Mouse (Mus musculus) mesoderm, embryonic 11.5 days (tissue): Measurements from ENCODE around the gene Trim47.

Experiments
- DNase-seq: peaks from one replicate; pipeline ENCODE4 v3.0.0-alpha.2; 2012; ENCODE audit warnings: low read depth, low spot score

Trim47 gene

DNA sequence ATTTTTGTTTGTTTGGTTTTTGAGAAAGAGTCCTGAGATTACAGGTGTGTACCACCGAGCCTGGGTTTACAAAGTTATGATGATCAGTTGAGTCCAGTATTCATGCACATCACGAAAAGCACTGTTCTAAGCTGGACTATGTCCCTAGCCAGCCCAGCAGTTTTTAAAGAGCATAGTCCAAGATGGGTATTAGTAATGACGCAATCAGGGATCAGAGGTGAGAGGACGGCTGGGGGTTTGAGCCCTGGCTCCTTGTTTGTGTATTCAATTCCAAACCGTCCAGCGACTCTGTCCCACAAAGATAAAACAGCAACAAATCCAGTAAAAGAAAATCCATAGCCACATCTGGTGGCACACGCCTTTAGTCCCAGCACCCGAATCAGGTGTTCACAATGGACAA is 38.8 kb downstream of the Trim47 start:
- DNase-seq: no peak

DNA sequence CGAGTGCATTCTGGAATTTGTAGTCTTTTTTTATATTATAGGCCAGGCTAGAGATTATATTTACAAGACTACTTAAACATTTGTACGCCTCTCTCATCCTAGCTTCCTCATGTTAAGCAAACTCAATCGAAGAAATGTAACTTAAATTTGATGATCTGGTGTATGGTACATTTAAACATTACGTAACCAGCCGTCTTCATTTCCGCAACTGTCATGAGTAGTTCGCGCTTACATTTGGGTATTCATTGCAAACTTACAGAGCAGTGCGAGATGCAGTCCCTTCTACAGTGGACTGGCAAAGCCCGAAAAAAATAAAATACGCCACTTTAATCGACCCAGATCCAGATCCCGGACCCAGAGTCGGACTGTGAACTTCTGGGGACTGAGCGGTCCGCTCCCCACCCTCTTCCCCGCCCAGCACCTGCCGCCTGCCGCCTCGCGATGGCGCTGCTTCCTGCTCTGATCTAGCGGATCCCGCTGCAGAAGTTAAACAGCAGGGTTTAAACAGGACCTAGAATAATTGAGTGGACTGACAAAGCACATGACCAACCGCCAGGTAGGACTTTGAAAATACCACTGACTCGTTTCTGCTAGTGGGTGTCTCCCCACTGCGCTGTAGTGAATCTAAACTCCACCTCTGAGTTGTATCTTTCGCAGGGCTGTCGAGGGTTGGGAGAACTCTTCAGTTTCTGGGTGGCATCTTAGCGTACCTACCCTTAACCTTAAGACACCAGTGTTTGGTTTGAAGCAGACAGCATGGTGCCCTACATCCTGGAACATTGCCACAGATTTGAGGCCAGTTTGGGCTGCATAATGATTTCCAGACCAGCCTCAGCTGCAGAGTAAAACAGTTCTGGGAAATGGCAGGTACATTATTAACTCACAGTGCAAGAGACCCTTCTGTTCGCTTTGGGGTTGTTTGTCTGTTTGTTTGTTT is 39.5 kb downstream of the Trim47 start:
- DNase-seq: peak; percentile 89

DNA sequence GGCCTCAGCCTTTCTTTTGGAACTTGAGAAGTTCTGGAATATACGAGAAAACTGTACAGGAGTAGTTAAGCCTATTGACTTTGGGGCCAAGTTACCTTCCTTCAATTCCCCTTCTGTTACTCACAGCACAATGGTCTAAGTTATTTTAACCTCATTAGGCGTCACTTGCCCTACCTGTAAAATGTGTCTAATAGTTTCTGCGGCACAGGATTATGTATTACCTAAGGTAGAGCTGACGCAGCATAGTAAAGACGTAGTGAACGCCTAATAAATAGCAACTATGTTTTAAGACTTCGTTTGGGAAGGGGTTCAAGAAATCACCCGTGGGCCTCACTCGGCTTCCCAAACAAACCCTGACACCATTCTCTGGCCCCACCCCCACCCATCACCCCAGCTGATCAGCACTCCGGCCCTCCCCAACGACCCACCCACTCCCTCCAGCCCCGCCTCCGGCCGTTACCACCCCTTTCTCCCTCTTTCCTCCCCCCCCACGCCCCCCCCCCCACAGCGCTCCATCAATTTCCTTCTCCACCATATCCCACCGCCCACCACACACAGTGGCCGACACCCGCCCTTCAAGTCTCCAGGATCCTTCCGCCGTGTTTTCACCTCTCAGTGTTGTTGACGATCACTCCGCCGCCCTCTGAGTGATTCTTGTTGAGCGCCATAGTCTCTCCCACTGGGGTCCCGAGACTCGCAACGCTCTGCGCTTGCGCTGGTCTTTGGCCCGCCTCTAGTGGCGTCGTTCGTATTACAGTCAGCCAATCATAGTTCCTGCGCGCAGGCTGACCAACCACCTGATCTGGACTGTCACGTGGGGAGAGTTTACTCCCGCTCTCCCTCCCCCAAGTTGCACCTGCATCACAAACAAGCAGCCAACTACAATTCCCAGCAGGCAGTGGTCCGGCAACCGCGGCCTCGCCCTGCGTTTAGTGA is 40.5 kb downstream of the Trim47 start, which contains the start of gene Wbp2:
Wbp2 (minus strand) TSS at position 738 of the 936 bp plus-strand sequence.
- peak; percentile 100 for DNase-seq

DNA sequence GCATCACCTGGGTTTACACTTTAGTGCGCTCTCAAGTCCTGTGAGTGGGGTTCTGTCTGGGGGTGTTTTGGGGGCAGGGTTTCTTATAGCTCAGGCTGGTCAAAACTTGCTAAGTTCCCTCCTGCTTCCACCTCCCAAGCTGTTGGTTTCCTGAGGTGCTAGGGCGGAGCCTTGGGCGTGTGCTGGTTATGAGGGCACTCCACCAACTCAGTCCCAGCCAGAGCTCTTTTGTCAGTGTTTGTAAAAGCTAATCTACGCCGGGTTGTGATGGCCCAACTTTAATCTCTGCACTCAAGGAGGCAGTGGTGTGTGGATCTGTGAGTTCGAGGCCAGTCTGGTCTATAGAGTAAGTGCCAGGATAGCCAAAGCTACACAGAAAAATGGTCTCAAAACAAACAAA is 42.8 kb downstream of the Trim47 start:
- DNase-seq: no peak

DNA sequence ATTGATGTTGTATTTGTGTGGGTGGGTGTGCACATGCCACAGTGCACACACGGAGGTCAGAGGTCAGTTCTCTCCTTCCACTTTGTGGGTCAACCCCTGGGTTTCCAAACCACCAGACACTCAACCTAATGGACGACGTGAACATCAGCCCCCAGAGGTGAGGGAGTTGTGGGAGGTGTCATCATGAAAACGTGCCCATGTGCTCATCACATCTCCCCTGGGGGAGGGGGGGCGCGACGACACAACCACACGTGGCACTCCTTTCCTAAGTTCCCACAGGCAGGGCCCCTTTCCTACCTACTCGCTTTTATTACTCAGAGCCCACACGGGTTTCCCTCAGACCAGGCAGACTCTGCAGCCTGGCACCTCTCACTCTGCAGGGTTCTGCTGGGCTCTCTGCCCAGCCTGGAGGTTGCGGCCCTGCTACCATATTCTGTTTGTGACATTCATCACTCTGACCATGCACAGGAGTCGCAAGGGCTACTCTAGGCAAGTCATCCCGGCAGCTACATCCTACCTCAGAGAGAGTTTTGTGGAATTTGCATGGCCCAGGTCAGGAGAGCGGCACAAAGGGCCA is 43.8 kb downstream of the Trim47 start:
- DNase-seq: no peak

DNA sequence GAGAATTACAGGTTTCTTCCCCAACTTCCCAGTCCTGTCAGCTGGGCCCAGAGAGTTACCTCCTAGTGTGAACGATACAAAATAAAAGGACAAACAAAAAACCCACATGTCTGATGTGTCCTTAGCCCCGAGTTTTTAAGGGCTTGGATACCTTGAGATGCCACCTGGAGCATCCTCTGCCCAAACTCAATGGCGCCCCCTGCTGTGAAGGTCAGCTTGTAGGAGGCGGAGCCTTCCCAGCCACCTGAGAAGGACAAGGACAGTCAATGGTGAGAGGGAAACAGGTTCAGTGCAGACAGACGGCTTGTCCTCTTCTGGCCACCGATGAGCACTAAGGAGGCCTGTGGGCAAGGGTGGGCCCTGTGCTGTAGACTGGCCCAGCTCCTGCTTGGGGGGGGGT is 45.9 kb downstream of the Trim47 start:
- no peak for DNase-seq

DNA sequence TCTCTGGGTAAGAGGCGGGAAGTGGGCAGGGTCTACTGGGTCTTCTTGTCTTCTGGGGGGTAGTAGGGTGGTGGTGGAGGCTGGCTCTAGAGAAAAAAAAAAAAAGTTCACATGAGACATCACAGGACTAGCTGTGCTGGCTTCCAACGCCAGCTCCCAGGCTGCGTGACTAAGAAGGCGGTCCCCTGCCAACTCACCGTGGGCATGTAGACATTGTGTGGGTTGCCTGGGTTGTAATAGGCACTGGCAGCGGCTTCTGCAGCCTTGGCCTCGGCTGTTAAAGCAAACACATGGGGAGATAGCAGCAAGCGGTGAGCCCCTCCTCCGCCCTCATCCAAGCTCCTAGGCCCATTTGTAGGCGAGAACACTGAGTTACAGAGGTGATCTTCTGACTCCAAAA is 47.5 kb downstream of the Trim47 start:
- DNase-seq: no peak

DNA sequence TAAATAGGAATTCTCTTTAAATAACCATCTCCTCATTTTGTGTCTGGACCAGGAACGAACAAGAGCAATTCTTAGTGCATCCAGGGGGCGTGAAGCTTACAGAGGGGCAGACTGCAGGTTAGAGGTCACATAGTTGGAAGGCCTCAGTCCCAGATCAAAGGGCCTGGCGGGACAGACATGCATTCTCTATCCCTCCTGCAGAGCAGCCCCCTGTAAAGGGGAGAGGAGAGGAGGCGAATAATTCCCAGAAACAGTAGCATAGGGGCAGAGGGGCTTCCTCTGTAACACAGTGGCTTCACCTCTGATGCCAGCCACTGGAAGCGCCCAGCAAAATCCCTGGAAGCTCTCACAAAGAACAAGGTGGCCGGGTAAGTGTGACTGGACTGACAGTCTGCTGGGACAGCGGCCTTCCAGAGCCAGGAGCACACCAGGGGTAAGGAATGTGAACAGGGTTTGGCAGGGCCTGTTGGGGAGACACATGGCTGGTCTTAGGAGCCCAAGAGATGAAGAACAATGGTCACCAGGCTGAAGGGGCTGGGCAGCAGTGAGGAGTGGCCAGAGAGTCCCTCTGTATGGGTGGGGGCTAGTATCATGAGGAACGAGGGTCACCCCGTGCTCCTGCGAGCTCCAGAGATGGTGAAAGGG is 48.2 kb downstream of the Trim47 start:
- DNase-seq: peak; percentile 68

DNA sequence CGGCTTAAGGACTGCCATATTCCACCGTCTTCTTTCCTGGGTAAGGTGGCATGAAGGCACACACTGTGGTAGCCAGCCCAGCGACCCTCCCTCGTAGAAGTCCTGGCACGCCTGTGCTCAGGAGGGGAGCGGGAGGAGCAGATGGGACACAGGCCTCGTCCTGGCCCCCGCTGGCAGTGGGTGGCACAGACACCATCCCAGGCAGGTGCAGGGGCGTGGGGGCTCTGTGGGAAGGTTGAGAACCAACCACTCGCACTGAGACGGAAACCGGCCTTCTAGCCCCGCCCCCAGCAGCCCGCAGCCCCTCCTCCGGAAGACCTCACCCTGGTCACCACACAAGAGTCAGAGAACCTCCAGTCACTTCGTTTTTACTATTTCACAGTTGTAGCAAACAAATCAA is 48.8 kb downstream of the Trim47 start:
- peak; percentile 52 for DNase-seq

DNA sequence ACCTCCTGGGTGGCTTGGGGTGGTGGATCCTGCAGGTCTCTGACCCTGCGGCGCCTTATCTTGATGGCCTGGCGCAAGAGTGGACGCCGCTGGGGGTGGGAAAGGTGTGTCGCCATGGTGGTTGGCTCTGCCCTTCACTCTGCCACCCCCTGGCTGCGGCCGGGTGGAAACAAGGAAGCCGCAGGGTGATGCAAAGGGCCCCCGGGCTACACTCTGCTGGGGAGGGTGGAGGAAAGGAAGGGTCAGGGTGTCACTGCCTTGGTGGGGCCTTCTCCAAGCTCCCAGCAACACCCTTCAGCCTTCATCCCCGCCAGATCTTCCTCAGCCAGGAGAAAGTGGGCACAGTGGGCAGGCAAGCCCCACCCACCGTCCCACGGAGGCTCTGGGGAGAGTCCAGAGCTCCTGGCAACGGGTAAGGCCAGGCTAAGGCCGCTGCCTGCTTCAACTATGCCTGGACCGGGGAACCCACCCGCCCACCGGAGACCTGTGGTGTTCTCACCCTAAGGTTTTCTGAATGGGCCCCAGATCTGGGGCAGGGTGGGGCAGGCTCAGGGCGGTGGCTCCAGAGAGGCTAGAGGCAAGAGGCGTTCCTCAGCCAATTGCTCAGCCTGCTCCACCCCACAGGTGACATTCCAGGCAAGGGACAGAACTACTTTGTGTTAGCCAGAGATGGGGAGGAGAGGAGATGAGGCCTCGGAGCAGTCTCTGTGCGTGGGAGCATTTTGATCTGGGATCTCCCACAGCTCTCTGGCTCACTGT is 49.4 kb downstream of the Trim47 start, which contains the start of gene Unc13d:
Unc13d (minus strand) TSS at position 516 of the 759 bp plus-strand sequence.
- no peak for DNase-seq

DNA sequence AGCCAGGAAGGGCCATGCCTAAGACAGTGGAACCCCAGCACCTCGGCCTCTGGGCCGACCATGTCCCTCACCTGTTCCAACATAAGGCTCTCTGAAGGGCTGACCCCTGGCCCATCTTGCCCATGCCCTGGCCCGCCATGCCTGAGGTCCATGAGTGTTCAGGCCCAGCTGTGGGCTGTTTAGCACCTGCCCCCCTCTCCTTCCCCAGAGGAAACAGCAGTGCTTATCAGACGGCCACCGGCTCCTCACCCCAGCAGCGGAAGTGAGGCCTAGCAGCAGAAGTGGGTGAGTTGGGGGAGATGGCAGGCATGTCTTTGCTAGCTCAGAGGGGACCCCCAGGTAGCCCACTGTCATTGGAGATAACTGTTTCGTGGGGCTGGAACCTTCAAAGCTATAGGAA is 50.2 kb downstream of the Trim47 start:
- DNase-seq: no peak

DNA sequence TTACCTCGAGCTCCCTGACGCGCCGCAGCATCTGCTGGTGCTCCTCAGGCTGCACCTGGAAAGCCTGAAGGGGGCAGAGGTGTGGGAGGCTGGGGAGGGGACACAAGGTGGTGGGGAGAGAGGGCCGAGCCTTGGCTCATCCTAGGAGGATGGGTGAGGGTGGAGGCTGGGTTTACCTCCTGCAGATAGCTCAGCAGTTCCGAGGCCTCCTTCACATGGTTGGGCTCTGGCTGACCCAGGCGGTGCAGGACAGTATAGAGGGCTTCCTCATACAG is 50.8 kb downstream of the Trim47 start:
- no peak for DNase-seq

DNA sequence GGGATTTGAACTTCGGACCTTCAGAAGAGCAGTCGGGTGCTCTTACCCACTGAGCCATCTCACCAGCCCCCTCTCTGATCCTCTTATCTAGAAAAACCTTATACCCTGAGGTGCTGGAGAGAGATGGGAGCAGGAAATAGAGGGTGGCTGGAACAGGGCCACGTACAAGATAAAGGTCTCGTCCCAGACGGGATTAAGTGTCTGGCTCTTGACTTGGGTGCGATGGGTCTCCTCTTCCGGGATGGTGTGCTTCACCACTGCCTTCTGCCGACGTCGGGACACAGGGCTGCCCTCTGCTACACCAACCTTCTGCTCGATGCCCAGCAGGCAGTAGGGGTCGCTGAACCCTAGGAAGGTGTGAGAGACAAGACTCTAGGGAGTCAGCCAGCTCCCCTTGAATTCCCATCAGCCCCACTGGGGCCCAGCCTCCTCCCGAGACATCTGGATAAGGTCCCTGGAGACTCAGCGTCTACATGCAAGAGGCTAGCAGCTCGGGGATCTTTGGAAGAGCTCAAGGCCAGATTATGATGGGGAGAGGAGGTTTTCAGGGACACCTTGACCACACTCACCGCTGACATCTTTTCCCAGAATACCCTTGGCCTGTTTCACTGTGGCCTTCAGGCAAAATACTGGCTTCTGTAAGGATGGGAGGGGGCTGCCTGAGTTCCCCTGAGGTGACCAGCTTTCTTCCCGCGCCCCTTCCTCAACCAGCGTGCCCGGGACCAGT is 51.3 kb downstream of the Trim47 start:
- DNase-seq: no peak

DNA sequence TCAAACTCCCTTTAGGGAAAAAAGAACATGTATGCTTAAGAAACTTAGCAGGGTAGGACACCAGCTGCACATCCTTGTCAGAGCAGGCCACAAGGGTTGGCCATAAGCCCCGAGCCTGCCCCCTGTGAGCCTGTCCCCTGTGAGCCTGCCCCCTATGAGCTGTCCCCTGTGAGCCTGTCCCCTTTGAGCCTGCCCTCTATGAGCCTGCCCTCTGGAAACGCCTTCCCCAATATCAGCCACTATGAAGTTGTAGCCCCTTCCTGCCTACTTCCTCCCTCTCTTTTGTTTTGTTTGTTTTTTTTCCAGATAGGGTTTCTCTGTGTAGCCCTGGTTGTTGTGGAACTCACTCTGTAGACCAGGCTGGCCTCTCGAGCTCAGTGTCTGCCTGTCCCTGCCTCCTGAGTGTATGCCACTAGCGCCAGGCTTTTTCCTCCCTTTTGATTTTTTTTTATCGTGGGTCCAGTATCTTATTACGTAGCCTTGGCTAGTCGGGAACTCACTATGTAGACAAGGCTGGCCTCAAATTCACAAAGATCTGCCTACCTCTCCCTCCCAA is 52.5 kb downstream of the Trim47 start:
- DNase-seq: no peak

DNA sequence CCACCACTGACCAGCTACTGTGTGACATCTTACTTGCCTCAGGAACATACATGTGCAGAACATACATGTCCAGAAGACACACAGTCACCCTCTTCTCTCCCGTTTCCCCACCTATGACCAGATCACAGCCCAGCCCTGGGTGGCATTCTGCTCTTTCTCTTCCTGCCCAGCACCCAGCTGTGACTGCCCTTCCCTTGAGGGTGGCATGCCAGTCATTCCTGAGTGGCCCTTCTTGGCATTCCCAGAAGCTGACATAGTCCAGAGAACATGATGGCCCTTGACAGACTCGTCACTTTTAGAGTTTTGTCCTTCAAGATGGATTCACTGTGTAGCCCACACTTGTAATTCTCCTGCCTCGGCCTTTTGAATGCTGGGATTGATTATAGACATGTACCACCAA is 54.4 kb downstream of the Trim47 start:
- no peak for DNase-seq

DNA sequence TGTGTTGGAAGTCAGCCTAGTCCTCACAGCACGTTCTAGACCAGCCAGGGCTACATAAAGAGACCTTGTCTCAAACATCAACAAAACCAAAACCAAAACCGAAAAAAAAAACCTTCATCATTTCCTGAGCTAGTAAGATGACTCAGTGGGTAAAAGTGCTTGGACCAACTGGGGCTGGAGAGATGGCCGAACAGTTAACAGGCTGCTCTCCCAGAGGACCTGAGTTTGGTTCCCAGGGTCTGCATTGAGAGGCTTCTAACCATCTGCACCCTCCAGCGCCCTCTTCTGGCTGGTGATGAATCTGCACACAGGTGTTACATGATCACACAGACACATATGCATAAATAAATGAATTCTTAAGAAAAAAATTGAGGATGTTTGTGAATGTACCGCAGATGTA is 55.5 kb downstream of the Trim47 start:
- DNase-seq: no peak

DNA sequence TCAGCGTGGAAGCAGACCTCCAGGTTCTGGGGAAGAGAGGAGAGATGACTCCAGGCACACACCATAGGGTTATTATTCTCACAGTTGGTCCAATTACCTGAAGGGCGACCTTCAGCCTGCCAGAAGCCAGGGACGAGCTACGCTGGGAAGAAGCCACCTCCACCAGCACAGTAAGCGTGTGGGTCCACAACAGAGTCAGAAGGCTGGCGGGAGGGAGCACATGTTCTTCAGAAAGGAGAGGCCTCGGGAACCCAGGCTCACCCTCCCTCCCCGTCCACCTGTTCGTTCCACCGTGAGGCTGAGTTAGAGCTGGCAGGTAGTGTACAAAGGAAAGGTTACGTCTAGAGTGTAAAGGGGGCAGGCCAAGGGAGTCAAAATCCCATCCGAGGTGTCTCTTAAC is 61.7 kb downstream of the Trim47 start:
- DNase-seq: no peak

DNA sequence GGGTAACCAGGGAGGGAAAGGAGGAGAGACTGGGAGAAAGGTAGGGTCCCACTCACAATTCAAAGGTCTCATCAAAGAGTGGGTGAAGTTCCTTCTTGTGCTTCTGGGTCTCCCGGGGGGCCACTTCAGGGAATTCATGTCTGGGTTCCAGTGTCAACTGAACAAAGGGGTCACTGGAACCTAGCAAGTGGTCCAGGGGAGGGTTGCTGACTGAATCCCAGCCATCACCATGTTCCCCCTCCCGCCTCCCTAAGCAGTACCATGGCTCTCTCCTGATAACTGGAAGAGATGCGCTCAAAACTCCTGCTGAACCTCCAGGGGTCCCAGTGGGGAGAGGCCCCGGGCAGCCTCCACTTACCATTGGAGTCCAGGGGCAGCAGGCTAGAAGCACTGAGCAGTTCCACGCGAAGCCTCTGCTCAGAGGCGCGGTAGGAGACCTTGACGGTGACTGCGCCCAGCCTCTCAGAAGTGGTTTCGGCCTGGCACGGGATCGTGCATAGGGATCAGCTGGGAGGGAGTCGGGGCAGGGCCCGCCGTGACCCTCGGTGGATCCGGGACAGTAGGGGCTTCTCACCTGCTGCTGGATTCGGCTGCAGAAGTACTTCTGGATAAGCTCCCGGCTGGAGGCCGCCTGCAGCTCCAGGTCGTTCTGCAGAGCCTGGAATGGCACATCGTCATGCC is 62.7 kb downstream of the Trim47 start:
- no peak for DNase-seq

DNA sequence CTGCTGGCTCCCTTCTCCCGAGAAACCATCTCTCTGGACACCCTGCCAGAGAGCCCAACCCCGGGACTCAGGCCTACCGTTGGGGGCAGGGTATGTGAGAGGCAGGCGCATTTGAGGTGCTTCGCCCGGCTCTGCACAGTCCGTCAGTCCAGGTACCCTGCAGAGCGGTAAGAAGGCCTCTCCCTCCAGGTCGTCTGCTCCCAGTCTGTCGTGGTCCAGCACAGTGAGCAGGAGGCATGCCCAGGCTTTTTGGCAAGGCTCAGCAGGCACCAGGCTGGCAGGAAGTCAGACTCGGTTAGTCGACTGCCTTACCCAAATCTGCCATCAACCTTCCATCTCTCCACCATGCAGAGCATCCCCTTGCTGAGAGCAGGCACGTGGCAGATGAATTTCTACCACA is 63.4 kb downstream of the Trim47 start:
- no peak for DNase-seq
